Mouse (Mus musculus): ENCODE measurements around the gene Med21. TPM values are rescaled to one million over a fixed set of nuclear protein-coding genes. Genes with fewer than 3 reads are reported as not detected.

Med21 gene
- total and polyA plus RNA-seq, 3 experiments: 42.4 to 124 (median 56.0) TPM

DNA sequence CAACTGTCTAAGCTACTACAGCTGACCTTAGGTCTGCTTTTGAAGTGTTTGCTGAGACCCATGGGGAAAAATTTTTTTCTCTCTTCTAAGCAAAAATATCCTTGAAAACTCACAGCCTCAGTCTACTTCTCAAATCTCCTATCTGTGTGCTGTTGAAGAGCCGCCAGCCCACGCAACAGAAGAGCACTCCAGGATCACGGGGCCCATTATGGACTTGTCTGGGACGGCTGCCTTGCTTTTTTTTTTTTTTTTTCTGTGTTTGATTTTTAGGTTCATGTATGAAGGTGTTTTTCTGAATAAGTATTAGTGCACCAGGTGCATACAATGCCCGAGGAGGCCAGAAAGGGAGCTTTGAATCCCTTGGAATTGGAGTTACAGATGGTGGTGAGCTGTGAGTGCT is 5.9 kb upstream of the Med21 start:
- H3K27me3 ChIP-seq (replicated peaks): no peaks in the 10 kb centered on the region
- TF ChIP-seq EP300 (IDR thresholded peaks at IDR 0.05; ENCODE audit: low read length): no peak
- no peak for TF ChIP-seq JUN (IDR thresholded peaks at IDR 0.05; ENCODE audit: insufficient read depth, low read depth, low read length)
- TF ChIP-seq E2F4 (IDR thresholded peaks at IDR 0.05; ENCODE audit: insufficient replicate concordance, low read depth, low read length): no peak
- TF ChIP-seq MXI1 (IDR thresholded peaks at IDR 0.05; ENCODE audit: low read depth, low read length): no peak
- no peak for TF ChIP-seq SMC3 (IDR thresholded peaks at IDR 0.05; ENCODE audit: low read depth, low read length)
- no peak for TF ChIP-seq CTCF (conservative IDR thresholded peaks at IDR 0.05 in 1 of 2, IDR thresholded peaks at IDR 0.05 in 1 of 2; ENCODE audit: low read depth in 2 of 2, low read length in 2 of 2)
- no peak for TF ChIP-seq ETS1 (conservative IDR thresholded peaks at IDR 0.05; ENCODE audit: low read depth, low read length)
- TF ChIP-seq NELFE (IDR thresholded peaks at IDR 0.05; ENCODE audit: low read depth, low read length): no peak
- no peak for TF ChIP-seq POLR2A (IDR thresholded peaks at IDR 0.05; ENCODE audit: low read depth, low read length)
- TF ChIP-seq MAZ (IDR thresholded peaks at IDR 0.05; ENCODE audit: low read depth, low read length): no peak
- no peak for TF ChIP-seq PAX5 (IDR thresholded peaks at IDR 0.05; ENCODE audit: low read length)
- TF ChIP-seq HCFC1 (IDR thresholded peaks at IDR 0.05; ENCODE audit: low read depth, low read length): no peak
- no peak for TF ChIP-seq CHD1 (IDR thresholded peaks at IDR 0.05; ENCODE audit: low read depth, low read length)
- TF ChIP-seq MAX (IDR thresholded peaks at IDR 0.05; ENCODE audit: low read length): no peak
- TF ChIP-seq JUND (conservative IDR thresholded peaks at IDR 0.05; ENCODE audit: low read depth, low read length): no peak
- dilution Hi-C loops (cut with MboI; ENCODE audit: extremely low pct_ligation_motif_present, extremely low pct_unique_long_range_greater_than_20kb, low sequenced_read_pairs) (no loop called here), in situ Hi-C loops (cut with MboI; ENCODE audit: low pct_ligation_motif_present, low pct_unique_long_range_greater_than_20kb, low sequenced_read_pairs) (no loop called here)
- no peaks in the 10 kb centered on the region for H3K79me2 ChIP-seq (replicated peaks; ENCODE audit: control insufficient read depth, extremely low read depth, insufficient read depth, poor library complexity, severe bottlenecking)
- no peak for DNase-seq (ENCODE audit: extremely low read depth)
- peaks cover 18 to 24% of the 10 kb centered on the region in 2 experiments for H3K4me1 ChIP-seq (ENCODE audit: control insufficient read depth in 1 of 2, insufficient read depth in 2 of 2)
- H3K9me3 ChIP-seq (replicated peaks; ENCODE audit: low read length): no peaks in the 10 kb centered on the region
- no peak overlapping the region for H3K27ac ChIP-seq (ENCODE audit: insufficient read depth, low read depth)
- no peak overlapping the region for H3K4me2 ChIP-seq (ENCODE audit: insufficient read depth, low read depth, poor library complexity, severe bottlenecking)
- no peak overlapping the region for H3K9ac ChIP-seq (ENCODE audit: insufficient read depth, low read depth)
- no peaks in the 10 kb centered on the region for H3K36me3 ChIP-seq (replicated peaks in 1 of 2; ENCODE audit: control insufficient read depth in 1 of 2, insufficient read depth in 1 of 2, low read length in 1 of 2)
- no peak overlapping the region for H3K4me3 ChIP-seq (replicated peaks in 1 of 3; ENCODE audit: low read depth in 2 of 3, low read length in 2 of 3, poor library complexity in 1 of 3)

DNA sequence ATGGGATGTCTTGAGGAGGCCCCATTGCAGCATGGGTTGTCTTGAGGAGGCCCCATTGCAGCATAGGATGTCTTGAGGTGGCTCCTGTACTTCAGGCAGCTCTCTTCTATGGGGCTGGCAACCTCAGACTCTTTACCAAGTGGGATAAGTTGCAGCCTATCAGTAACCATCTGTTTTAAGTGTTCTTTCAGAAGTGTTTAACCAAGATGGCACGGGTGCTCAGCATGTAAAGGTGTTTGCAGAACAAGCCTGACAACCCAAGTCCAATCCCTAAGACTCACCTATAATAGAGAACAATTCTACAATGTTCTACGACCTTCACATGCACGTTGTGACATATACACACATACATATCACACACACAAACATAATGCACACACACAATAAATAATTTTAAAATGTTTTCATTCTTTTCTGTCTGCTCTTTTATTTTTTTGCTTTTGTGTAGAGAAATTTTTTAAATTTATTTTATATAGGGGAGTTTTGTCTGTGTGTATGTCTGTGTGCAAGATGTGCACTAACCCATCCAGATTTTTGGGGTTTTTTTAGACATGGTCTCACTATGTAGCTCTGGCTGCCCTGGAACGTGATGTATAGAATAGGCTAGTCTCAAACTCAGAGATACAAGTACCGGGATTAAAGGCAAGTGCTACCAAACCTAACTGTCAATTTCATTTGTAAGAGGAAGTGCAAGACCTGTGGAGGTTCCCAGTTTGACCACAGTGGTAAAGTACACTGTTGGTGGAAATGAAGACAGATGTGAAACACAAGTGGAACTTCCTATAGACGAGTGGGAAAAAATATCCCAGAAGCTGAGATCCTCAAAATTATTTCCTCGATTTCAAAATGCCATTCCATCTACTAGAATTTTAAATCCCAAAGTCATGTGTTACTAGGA is 2.0 kb upstream of the Med21 start:
- dilution Hi-C loops (cut with MboI; ENCODE audit: extremely low pct_ligation_motif_present, extremely low pct_unique_long_range_greater_than_20kb, low sequenced_read_pairs) (no loop called here), in situ Hi-C loops (cut with MboI; ENCODE audit: low pct_ligation_motif_present, low pct_unique_long_range_greater_than_20kb, low sequenced_read_pairs) (loop anchor here (10.0 kb wide), 1 partner anchor 236 kb away; no protein-coding TSS in a partner anchor)
- Histone ChIP-seq H3K27ac (ENCODE audit: insufficient read depth, low read depth) (no peak overlapping the region), H3K79me2 (replicated peaks; ENCODE audit: control insufficient read depth, extremely low read depth, insufficient read depth, poor library complexity, severe bottlenecking) (peaks cover 8% of the 10 kb centered on the region; the same call in 1 of the 2 replicates), H3K9me3 (replicated peaks; ENCODE audit: low read length) (no peaks in the 10 kb centered on the region), H3K9ac (ENCODE audit: insufficient read depth, low read depth) (no peak overlapping the region), H3K4me1 (ENCODE audit: control insufficient read depth in 1 of 2, insufficient read depth in 2 of 2) (peaks cover 5 to 38% of the 10 kb centered on the region in 2 experiments), H3K27me3 (replicated peaks) (no peaks in the 10 kb centered on the region), H3K4me2 (ENCODE audit: insufficient read depth, low read depth, poor library complexity, severe bottlenecking) (no peak overlapping the region), H3K4me3 (replicated peaks in 1 of 3; ENCODE audit: low read depth in 2 of 3, low read length in 2 of 3, poor library complexity in 1 of 3) (no peak overlapping the region), H3K36me3 (replicated peaks in 1 of 2; ENCODE audit: control insufficient read depth in 1 of 2, insufficient read depth in 1 of 2, low read length in 1 of 2) (no peaks in the 10 kb centered on the region)
- no peak for DNase-seq (ENCODE audit: extremely low read depth)
- TF ChIP-seq ETS1 (conservative IDR thresholded peaks at IDR 0.05; ENCODE audit: low read depth, low read length) (no peak), ELF1 (IDR thresholded peaks at IDR 0.05; ENCODE audit: low read depth, low read length) (no peak), TBP (conservative IDR thresholded peaks at IDR 0.05; ENCODE audit: low read depth, low read length) (0 out of 2 replicates have a peak, but pooled peaks have one; percentile 66), CHD2 (IDR thresholded peaks at IDR 0.05; ENCODE audit: low read length) (no peak), POLR2AphosphoS2 (IDR thresholded peaks at IDR 0.05; ENCODE audit: low read depth, low read length) (no peak), PAX5 (IDR thresholded peaks at IDR 0.05; ENCODE audit: low read length) (no peak), IRF4 (IDR thresholded peaks at IDR 0.05; ENCODE audit: low read depth, low read length) (0 out of 2 replicates have a peak, but pooled peaks have one; percentile 29), KAT2A (IDR thresholded peaks at IDR 0.05; ENCODE audit: insufficient replicate concordance, low read length) (0 out of 2 replicates have a peak, but pooled peaks have one; percentile 26), EP300 (IDR thresholded peaks at IDR 0.05; ENCODE audit: low read length) (peak; percentile 51; the same call in 1 of the 2 replicates), SIN3A (IDR thresholded peaks at IDR 0.05; ENCODE audit: low read length) (peak; percentile 43; the same call in 1 of the 2 replicates), USF2 (conservative IDR thresholded peaks at IDR 0.05; ENCODE audit: low read depth, low read length) (no peak), JUND (conservative IDR thresholded peaks at IDR 0.05; ENCODE audit: low read depth, low read length) (no peak), NELFE (IDR thresholded peaks at IDR 0.05; ENCODE audit: low read depth, low read length) (peak; percentile 26; the same call in 1 of the 2 replicates), CTCF (conservative IDR thresholded peaks at IDR 0.05 in 1 of 2, IDR thresholded peaks at IDR 0.05 in 1 of 2; ENCODE audit: low read depth in 2 of 2, low read length in 2 of 2) (no peak), BHLHE40 (IDR thresholded peaks at IDR 0.05; ENCODE audit: low read depth, low read length) (0 out of 2 replicates have a peak, but pooled peaks have one; percentile 14), ZNF384 (IDR thresholded peaks at IDR 0.05; ENCODE audit: low read depth, low read length) (no peak), USF1 (IDR thresholded peaks at IDR 0.05; ENCODE audit: low read depth, low read length) (no peak), GABPA (IDR thresholded peaks at IDR 0.05; ENCODE audit: insufficient replicate concordance, low read depth, low read length) (no peak)

All from CH12.LX (cell line).